Comparison of ENCODE assay signal across 9 mouse cellular contexts in genomic region chr10:61965386-61965841, GRCm38 (mm10). TPM values are rescaled to one million over a fixed set of nuclear protein-coding genes. Genes with fewer than 3 reads are reported as not detected.
DNase-seq lines count a peak whose midpoint lies in the region; ATAC-seq and TF ChIP-seq lines count a peak whose summit lies in the region.
"Had no signal": no experiment of that assay in that cellular context is flagged by ENCODE, and none has a peak within 500 bp of the region (broad histone marks: within the 10 kb centered on the region; RNA-seq: fewer than 3 reads in every experiment).

No protein-coding gene starts in this region.

- H3K36me3 ChIP-seq in heart, postnatal 0 days (replicated peaks; ENCODE audit: control insufficient read depth, insufficient read depth, low read length): no peaks in the 10 kb centered on the region
- no peaks in the 10 kb centered on the region for H3K36me3 ChIP-seq in embryonic facial prominence, embryonic 10.5 days (replicated peaks)
- no peaks in the 10 kb centered on the region for H3K36me3 ChIP-seq in hindbrain, embryonic 16.5 days (ENCODE audit: control insufficient read depth, insufficient read depth, low read length)

- no peak for TF ChIP-seq EP300 in heart, postnatal 0 days (IDR thresholded peaks at IDR 0.05; ENCODE audit: low read depth)

- no peaks in the 10 kb centered on the region for H3K4me1 ChIP-seq in heart, postnatal 0 days (ENCODE audit: control insufficient read depth, insufficient read depth)
- H3K4me1 ChIP-seq in embryonic facial prominence, embryonic 10.5 days: peaks cover 22% of the 10 kb centered on the region
- H3K4me1 ChIP-seq in hindbrain, embryonic 16.5 days (ENCODE audit: control insufficient read depth, insufficient read depth, low read depth, low read length): no peaks in the 10 kb centered on the region

- intact Hi-C loops in heart, postnatal 10 days (cut with DNase I): no loop called here

- ATAC-seq in heart, postnatal 0 days (ENCODE audit: insufficient read depth, low read depth): peak; percentile 23; the same call in 1 of the 2 replicates
- ATAC-seq in hindbrain, embryonic 16.5 days: peak; percentile 81
- no peak for ATAC-seq in megakaryocyte-erythroid progenitor cell, adult 5-6 weeks (replicated peaks; ENCODE audit: low FRiP score, low TSS enrichment, poor library complexity, severe bottlenecking)

- no peak overlapping the region for H3K4me3 ChIP-seq in heart, postnatal 0 days (ENCODE audit: low read depth, low read length)
- H3K4me3 ChIP-seq in embryonic facial prominence, embryonic 10.5 days: no peak overlapping the region
- H3K4me3 ChIP-seq in hindbrain, embryonic 16.5 days (ENCODE audit: low read length): no peak overlapping the region

- TF ChIP-seq CTCF in heart, postnatal 0 days (IDR thresholded peaks at IDR 0.05; ENCODE audit: low read depth): no peak

- H3K27me3 ChIP-seq in heart, postnatal 0 days (ENCODE audit: control insufficient read depth, insufficient read depth, low read length): no peaks in the 10 kb centered on the region
- no peaks in the 10 kb centered on the region for H3K27me3 ChIP-seq in embryonic facial prominence, embryonic 10.5 days (replicated peaks; ENCODE audit: low read depth, poor library complexity, severe bottlenecking)
- no peaks in the 10 kb centered on the region for H3K27me3 ChIP-seq in hindbrain, embryonic 16.5 days (replicated peaks; ENCODE audit: control insufficient read depth, insufficient read depth, low read length)

- H3K27ac ChIP-seq in heart, postnatal 0 days (ENCODE audit: low read depth): no peak overlapping the region
- peak overlapping the region; percentile 10; the same call in 1 of the 2 replicates for H3K27ac ChIP-seq in embryonic facial prominence, embryonic 10.5 days (replicated peaks)
- H3K27ac ChIP-seq in hindbrain, embryonic 16.5 days (ENCODE audit: low read depth, low read length): no peak overlapping the region

- WGBS in heart, postnatal 0 days: 11% methylated on average over 7 of the region's 7 CpGs
- WGBS in embryonic facial prominence, embryonic 10.5 days: 28% methylated on average over 7 of the region's 7 CpGs
- WGBS in hindbrain, embryonic 16.5 days: 21% methylated on average over 7 of the region's 7 CpGs

- no peak for DNase-seq in heart, postnatal 0 days (ENCODE audit: low spot score)
- no peak for DNase-seq in heart, postnatal 10 days
- peak; percentile 29 for DNase-seq in brain, adult 2 months (ENCODE audit: low read depth, low spot score)
- DNase-seq in embryonic facial prominence, embryonic 10.5 days (ENCODE audit: low spot score): no peak
- no peak for DNase-seq in yolk sac, embryonic 10.5 days (ENCODE audit: low spot score)
- DNase-seq in thymus, postnatal 10 days (ENCODE audit: low spot score in 2 of 2): no peak
- DNase-seq: right cerebral cortex, postnatal 25 days had no signal

- H3K9ac ChIP-seq in heart, postnatal 0 days (replicated peaks; ENCODE audit: low read depth, low read length): no peak overlapping the region
- no peak overlapping the region for H3K9ac ChIP-seq in hindbrain, embryonic 16.5 days (ENCODE audit: low read depth, low read length)

- no peak overlapping the region for H3K4me2 ChIP-seq in heart, postnatal 0 days (ENCODE audit: low read depth, low read length)
- no peak overlapping the region for H3K4me2 ChIP-seq in hindbrain, embryonic 16.5 days (ENCODE audit: low read length)

- no peaks in the 10 kb centered on the region for H3K9me3 ChIP-seq in heart, postnatal 0 days (replicated peaks; ENCODE audit: control insufficient read depth, low read length)
- H3K9me3 ChIP-seq in embryonic facial prominence, embryonic 10.5 days: no peaks in the 10 kb centered on the region
- no peaks in the 10 kb centered on the region for H3K9me3 ChIP-seq in hindbrain, embryonic 16.5 days (ENCODE audit: control insufficient read depth, low read length)

RNA-seq across cellular contexts. Expression of gene Col13a1, which starts 13.5 kb away (rescaled TPM):
- total RNA-seq in heart, postnatal 0 days (2014; rRNA removed; ENCODE audit: low replicate concordance): 6.5 and 11.7 TPM in 2 replicates
- 2.3 and 2.5 TPM in 2 replicates for polyA plus RNA-seq in heart, postnatal 0 days (2015; fragmentation: Nextera tagmentation; extraction: Ambion mirVana)
- total RNA-seq in heart, postnatal 10 days (2021): 1 to 10 TPM; 1.8 to 1.9 TPM
- polyA plus RNA-seq in embryonic facial prominence, embryonic 10.5 days (2016; fragmentation: Nextera tagmentation; extraction: Ambion mirVana): 6.0 and 6.1 TPM in 2 replicates
- 2.4 and 3.1 TPM in 2 replicates for polyA plus RNA-seq in hindbrain, embryonic 16.5 days (2015; fragmentation: Nextera tagmentation; extraction: Ambion mirVana)
- not detected in 2 replicates for total RNA-seq in megakaryocyte-erythroid progenitor cell, adult 5-6 weeks (2014; fragmentation: Nextera tagmentation)
- not detected in 2 replicates for total RNA-seq in megakaryocyte-erythroid progenitor cell, adult 5-6 weeks (2017)
